Mouse (Mus musculus) lung, adult 10 weeks (tissue): ENCODE data around the gene Ccdc152. TPM values are rescaled to one million over a fixed set of nuclear protein-coding genes. Genes with fewer than 3 reads are reported as not detected.

Experiments
- polyA plus RNA-seq: library from polyadenylated mRNA; stranded (reverse); fragments of 350-450 nt; fragmentation: Illumina TruSeq; extraction: RNeasy Lipid Tissue Mini Kit (QIAGEN cat#74804); gene quantifications from one replicate; pipeline ENCODE4 v1.2.3, GENCODE M21; 2014; ENCODE audit warnings: low read depth, low replicate concordance; ENCODE audit not compliant: insufficient read depth

The Ccdc152 gene
- polyA plus RNA-seq: not detected

GRCm38 (mm10) chr15:3303426-3303825 is at the start of gene Ccdc152:
Gene Ccdc152, minus strand, starts transcription at chr15:3303526.

GRCm38 (mm10) chr15:3268247-3268646 is 35.1 kb downstream of the Ccdc152 start, which contains the start of gene Selenop:
Gene Selenop, plus strand, starts transcription at chr15:3268547.

Other genes starting within 250 kb of the Ccdc152 start
- gene Selenop, start 35.0 kb downstream of the Ccdc152 start, polyA plus RNA-seq: 1,023 TPM